Mouse (Mus musculus) ES-E14 (cell line): Measurements from ENCODE around the gene Lce1i.

Experiments
- CHD2 ChIP-seq: IDR thresholded peaks from 2 replicates; pipeline ENCODE4 v1.6.1; 2014; ENCODE audit warnings: mild to moderate bottlenecking, low read depth, low read length, inconsistent platforms
- HCFC1 ChIP-seq: IDR thresholded peaks from 2 replicates; pipeline ENCODE4 v1.6.1; 2012; ENCODE audit warnings: low read length, inconsistent platforms, borderline replicate concordance; ENCODE audit not compliant: insufficient read depth
- MAFK ChIP-seq: IDR thresholded peaks from 2 replicates; pipeline ENCODE4 v1.6.1; 2014; ENCODE audit warnings: mild to moderate bottlenecking, low read depth, low read length, inconsistent platforms; ENCODE audit not compliant: insufficient read depth
- ZNF384 ChIP-seq: IDR thresholded peaks from 2 replicates; pipeline ENCODE4 v1.6.1; 2012; ENCODE audit warnings: low read depth, low read length, inconsistent platforms

DNA sequence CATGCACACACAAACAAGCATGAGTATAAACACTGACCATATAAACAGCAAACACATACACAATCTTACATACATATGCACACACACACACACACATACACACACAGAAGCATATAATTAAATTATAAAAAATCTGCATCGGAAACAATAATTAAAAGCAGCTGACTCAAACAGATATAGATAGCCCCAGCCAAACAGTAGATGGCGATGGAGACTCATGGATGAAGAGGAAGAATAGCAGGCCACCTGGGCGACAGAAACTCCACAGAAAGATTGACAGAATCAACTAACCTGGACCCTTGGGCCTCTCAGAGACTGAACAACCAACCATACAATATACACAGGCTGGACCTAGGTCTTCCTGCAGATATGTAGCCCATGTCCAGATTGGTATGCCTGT, 25.5 kb downstream of the Lce1i start:
- no peak for TF ChIP-seq CHD2
- TF ChIP-seq ZNF384 = no peak
- TF ChIP-seq MAFK = no peak
- no peak for TF ChIP-seq HCFC1
